Mouse (Mus musculus): ENCODE results near the gene Ankrd1. TPM values are rescaled to one million over a fixed set of nuclear protein-coding genes. Genes with fewer than 3 reads are reported as not detected.

The Ankrd1 gene
- 0.42 and 0.55 TPM in 2 replicates for polyA plus RNA-seq (2016; fragmentation: Nextera tagmentation; extraction: Ambion mirVana)

GRCm38 (mm10) chr19:36119783-36120471, at the start of gene Ankrd1:
Gene Ankrd1 (minus strand): TSS chr19:36120099.
- no peak within 1 kb of the TSS for H3K4me2 ChIP-seq
- no peak within 1 kb of the TSS for H3K27ac ChIP-seq
- 44% methylated on average over 14 of the region's 14 CpGs for WGBS (ENCODE audit: insufficient replicate concordance)
- no peak within 1 kb of the TSS for H3K9ac ChIP-seq
- 0 out of 2 replicates have a peak, but pooled peaks cover 5% of the 10 kb centered on the region for H3K27me3 ChIP-seq (replicated peaks)
- no peaks in the 10 kb centered on the region for H3K36me3 ChIP-seq
- H3K4me1 ChIP-seq = no peaks in the 10 kb centered on the region
- H3K4me3 ChIP-seq = no peak within 1 kb of the TSS
- no peaks in the 10 kb centered on the region; the same call in 1 of the 2 replicates for H3K9me3 ChIP-seq (replicated peaks)
- ATAC-seq = no peak

DNA sequence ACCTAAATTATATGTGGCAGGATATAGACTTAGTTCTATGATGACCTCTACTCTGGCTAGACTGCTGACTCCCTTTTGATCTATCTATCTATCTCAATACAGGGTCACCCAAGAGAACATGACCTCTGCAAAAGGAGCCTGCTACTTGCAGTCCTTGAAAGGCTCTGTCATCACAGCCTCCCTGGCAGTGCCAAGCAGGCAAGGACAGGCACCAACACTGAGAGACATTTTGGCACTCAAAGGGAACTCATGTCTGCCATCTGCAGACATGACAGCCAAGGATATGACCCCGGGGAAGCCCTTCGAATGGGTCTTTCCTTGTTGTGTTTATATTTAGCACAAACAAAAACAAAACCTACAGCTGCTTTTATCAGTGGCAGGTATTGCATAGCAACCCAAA, 49.2 kb upstream of the Ankrd1 start:
- no peak for ATAC-seq
- WGBS (ENCODE audit: insufficient replicate concordance) = 64% methylated on average over 2 of the region's 2 CpGs

DNA sequence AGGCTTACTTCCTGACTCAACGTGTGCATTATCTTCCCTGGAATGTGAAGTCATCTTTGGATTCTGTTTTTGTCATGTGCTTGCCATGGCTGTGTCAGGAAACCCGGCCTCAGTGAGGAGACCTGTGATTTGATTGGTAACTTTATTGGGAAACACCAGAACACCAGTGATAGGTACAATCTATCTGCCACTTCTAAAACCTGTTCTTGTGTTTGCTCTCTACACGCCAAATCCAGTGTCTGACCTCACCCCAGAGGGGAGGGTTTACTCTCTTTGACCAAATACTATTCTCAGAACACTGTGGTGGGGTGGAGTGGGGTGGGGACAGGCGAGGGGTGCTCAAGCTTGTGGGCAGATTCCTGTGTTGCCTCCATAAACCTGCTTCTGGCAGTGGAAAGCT, 48.2 kb upstream of the Ankrd1 start:
- no peaks in the 10 kb centered on the region for H3K9me3 ChIP-seq (replicated peaks)
- H3K4me1 ChIP-seq = no peaks in the 10 kb centered on the region
- no peak overlapping the region for H3K27ac ChIP-seq
- no peak for ATAC-seq
- H3K4me3 ChIP-seq = no peak overlapping the region
- no peak overlapping the region for H3K4me2 ChIP-seq
- no peaks in the 10 kb centered on the region for H3K27me3 ChIP-seq (replicated peaks)
- no peaks in the 10 kb centered on the region for H3K36me3 ChIP-seq
- no peak overlapping the region for H3K9ac ChIP-seq
- 58% methylated on average over 4 of the region's 4 CpGs for WGBS (ENCODE audit: insufficient replicate concordance)

More for the DNA sequence above, 49.2 kb upstream of the Ankrd1 start:
- Histone ChIP-seq H3K4me2 (no peak overlapping the region), H3K36me3 (no peaks in the 10 kb centered on the region), H3K9me3 (replicated peaks) (no peaks in the 10 kb centered on the region), H3K4me1 (no peaks in the 10 kb centered on the region), H3K4me3 (no peak overlapping the region), H3K27me3 (replicated peaks) (no peaks in the 10 kb centered on the region), H3K27ac (no peak overlapping the region), H3K9ac (no peak overlapping the region)

DNA sequence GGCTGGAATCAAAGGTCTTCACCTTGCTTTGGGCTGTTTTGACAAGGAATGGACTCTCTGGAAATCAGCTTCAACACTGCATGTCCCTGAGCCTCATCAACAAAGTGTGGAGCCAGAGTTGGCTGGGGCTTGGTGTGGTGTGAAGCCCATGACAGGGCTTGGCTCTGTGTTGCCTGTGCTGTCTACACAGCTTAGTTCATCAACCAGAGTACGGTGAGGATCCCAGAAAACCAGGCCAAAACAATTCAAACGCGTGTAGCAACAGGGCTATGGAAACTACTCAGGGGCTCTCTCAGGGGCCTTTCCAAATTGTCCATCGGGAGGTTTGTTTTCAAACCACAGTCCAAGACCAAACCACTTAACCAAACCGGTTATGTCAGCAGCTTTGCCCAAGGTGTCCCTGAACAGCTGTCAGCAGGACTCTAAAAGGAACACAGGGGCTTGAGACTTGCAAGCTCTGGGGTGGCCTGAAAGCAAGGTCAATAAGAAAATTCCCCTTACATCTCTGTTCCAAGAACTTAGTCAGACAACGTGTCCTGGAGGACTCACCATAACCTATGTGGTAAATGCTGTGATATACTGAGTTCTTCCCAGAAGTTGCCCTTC, 47.5 kb upstream of the Ankrd1 start:
- 70% methylated on average over 6 of the region's 6 CpGs for WGBS (ENCODE audit: insufficient replicate concordance)
- no peak for ATAC-seq

GRCm38 (mm10) chr19:36166401-36167160, 46.7 kb upstream of the Ankrd1 start:
- ATAC-seq = no peak
- no peak overlapping the region for H3K27ac ChIP-seq
- H3K9ac ChIP-seq = no peak overlapping the region
- no peaks in the 10 kb centered on the region for H3K27me3 ChIP-seq (replicated peaks)
- WGBS (ENCODE audit: insufficient replicate concordance) = 71% methylated on average over 6 of the region's 6 CpGs
- no peaks in the 10 kb centered on the region for H3K36me3 ChIP-seq
- H3K9me3 ChIP-seq (replicated peaks) = no peaks in the 10 kb centered on the region
- no peak overlapping the region for H3K4me3 ChIP-seq
- no peak overlapping the region for H3K4me2 ChIP-seq
- H3K4me1 ChIP-seq = no peaks in the 10 kb centered on the region

More for the DNA sequence above, 47.5 kb upstream of the Ankrd1 start:
- H3K36me3 ChIP-seq = no peaks in the 10 kb centered on the region
- H3K4me3 ChIP-seq = no peak overlapping the region
- no peak overlapping the region for H3K4me2 ChIP-seq
- H3K27ac ChIP-seq = no peak overlapping the region
- no peak overlapping the region for H3K9ac ChIP-seq
- H3K9me3 ChIP-seq (replicated peaks) = no peaks in the 10 kb centered on the region
- H3K4me1 ChIP-seq = no peaks in the 10 kb centered on the region
- H3K27me3 ChIP-seq (replicated peaks) = no peaks in the 10 kb centered on the region

DNA sequence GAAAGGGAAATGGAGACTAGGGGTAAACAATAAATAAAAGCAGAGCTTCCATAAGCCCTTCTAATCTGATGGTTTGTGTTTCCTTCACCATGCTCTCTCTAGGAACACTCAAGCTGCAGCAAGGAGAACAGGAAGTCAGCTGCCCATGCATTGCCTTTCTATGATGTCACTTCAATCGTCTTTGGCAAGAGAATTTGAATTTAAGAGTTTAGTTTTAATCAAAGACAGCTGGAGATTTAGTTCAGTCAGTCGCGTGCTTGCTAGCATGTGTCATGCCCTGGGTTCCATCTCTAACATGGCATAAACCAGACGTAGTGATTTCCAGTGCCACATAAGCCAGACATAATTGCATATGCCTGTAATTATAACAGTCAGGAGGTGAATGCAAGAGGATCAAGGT, 45.5 kb upstream of the Ankrd1 start:
- Histone ChIP-seq H3K9me3 (replicated peaks) (no peaks in the 10 kb centered on the region), H3K4me1 (no peaks in the 10 kb centered on the region), H3K4me2 (no peak overlapping the region), H3K36me3 (no peaks in the 10 kb centered on the region), H3K27ac (no peak overlapping the region), H3K4me3 (no peak overlapping the region), H3K9ac (no peak overlapping the region), H3K27me3 (replicated peaks) (no peaks in the 10 kb centered on the region)
- no peak for ATAC-seq
- 65% methylated on average over 4 of the region's 4 CpGs for WGBS (ENCODE audit: insufficient replicate concordance)

GRCm38 (mm10) chr19:36150241-36151007, 30.5 kb upstream of the Ankrd1 start:
- H3K9ac ChIP-seq = no peak overlapping the region
- H3K4me2 ChIP-seq = no peak overlapping the region
- no peaks in the 10 kb centered on the region for H3K4me1 ChIP-seq
- H3K9me3 ChIP-seq (replicated peaks) = no peaks in the 10 kb centered on the region
- no peaks in the 10 kb centered on the region for H3K36me3 ChIP-seq
- ATAC-seq = no peak
- H3K27ac ChIP-seq = no peak overlapping the region
- H3K4me3 ChIP-seq = no peak overlapping the region
- no peaks in the 10 kb centered on the region for H3K27me3 ChIP-seq (replicated peaks)
- 54% methylated on average over 4 of the region's 4 CpGs for WGBS (ENCODE audit: insufficient replicate concordance)

- Histone ChIP-seq H3K9ac (no peak overlapping the region), H3K27me3 (replicated peaks) (no peaks in the 10 kb centered on the region), H3K4me3 (no peak overlapping the region), H3K9me3 (replicated peaks) (no peaks in the 10 kb centered on the region), H3K36me3 (no peaks in the 10 kb centered on the region), H3K4me2 (no peak overlapping the region), H3K27ac (no peak overlapping the region), H3K4me1 (no peaks in the 10 kb centered on the region)
- ATAC-seq = no peak
- WGBS (ENCODE audit: insufficient replicate concordance) = 77% methylated on average over 6 of the region's 6 CpGs
Measured at GRCm38 (mm10) chr19:36148578-36148977, 28.7 kb upstream of the Ankrd1 start.

DNA sequence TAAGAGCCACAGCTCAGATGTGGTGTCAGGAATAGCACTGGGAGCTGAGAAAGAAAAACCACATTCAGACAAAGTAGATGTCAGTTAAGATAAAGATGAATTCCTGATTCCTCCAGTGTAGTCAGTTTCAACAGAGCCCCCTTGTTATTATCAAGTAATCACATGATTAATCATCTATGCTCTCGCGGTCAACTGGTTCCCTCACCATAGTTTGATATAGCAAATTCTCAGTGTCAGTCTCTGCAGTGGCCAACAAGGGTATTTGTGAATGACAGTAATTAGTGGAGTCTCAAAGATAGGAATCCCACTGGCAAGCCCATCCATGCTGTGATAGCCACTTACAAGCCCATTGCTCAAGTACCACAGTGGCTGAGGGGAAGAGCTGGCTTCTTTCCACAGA, 23.7 kb upstream of the Ankrd1 start:
- Histone ChIP-seq H3K27me3 (replicated peaks) (no peaks in the 10 kb centered on the region), H3K27ac (no peak overlapping the region), H3K4me3 (no peak overlapping the region), H3K4me1 (no peaks in the 10 kb centered on the region), H3K9me3 (replicated peaks) (no peaks in the 10 kb centered on the region), H3K9ac (no peak overlapping the region), H3K36me3 (no peaks in the 10 kb centered on the region), H3K4me2 (no peak overlapping the region)
- ATAC-seq = no peak
- WGBS (ENCODE audit: insufficient replicate concordance) = 87% methylated on average over 2 of the region's 2 CpGs

- H3K4me2 ChIP-seq = no peak overlapping the region
- H3K27ac ChIP-seq = no peak overlapping the region
- WGBS (ENCODE audit: insufficient replicate concordance) = 46% methylated on average over 5 of the region's 5 CpGs
- no peak overlapping the region for H3K4me3 ChIP-seq
- no peak overlapping the region for H3K9ac ChIP-seq
- H3K9me3 ChIP-seq (replicated peaks) = no peaks in the 10 kb centered on the region
- no peaks in the 10 kb centered on the region for H3K36me3 ChIP-seq
- no peak for ATAC-seq
- H3K27me3 ChIP-seq (replicated peaks) = no peaks in the 10 kb centered on the region
- 0 out of 2 replicates have a peak, but pooled peaks cover 10% of the 10 kb centered on the region for H3K4me1 ChIP-seq
Measured at GRCm38 (mm10) chr19:36133731-36134130, 13.8 kb upstream of the Ankrd1 start.

GRCm38 (mm10) chr19:36133064-36133463, 13.2 kb upstream of the Ankrd1 start:
- H3K4me1 ChIP-seq = 0 out of 2 replicates have a peak, but pooled peaks cover 10% of the 10 kb centered on the region
- H3K9me3 ChIP-seq (replicated peaks) = no peaks in the 10 kb centered on the region
- no peak overlapping the region for H3K9ac ChIP-seq
- no peak for ATAC-seq
- no peak overlapping the region for H3K4me2 ChIP-seq
- no peak overlapping the region for H3K27ac ChIP-seq
- H3K36me3 ChIP-seq = no peaks in the 10 kb centered on the region
- WGBS (ENCODE audit: insufficient replicate concordance) = 82% methylated on average over 6 of the region's 6 CpGs
- no peaks in the 10 kb centered on the region for H3K27me3 ChIP-seq (replicated peaks)
- no peak overlapping the region for H3K4me3 ChIP-seq

All from liver, embryonic 12.5 days (tissue).